Mouse (Mus musculus): ENCODE measurements around the gene 9130023H24Rik. TPM values are rescaled to one million over a fixed set of nuclear protein-coding genes. Genes with fewer than 3 reads are reported as not detected.

Gene 9130023H24Rik
- polyA plus RNA-seq, 1 experiment from 2014 or later = 9.9 TPM

- Histone ChIP-seq H3K9me3 (ENCODE audit: control insufficient read depth, low read depth, low read length) (no peaks in the 10 kb centered on the region), H3K4me2 (replicated peaks; ENCODE audit: low read depth, low read length) (no peak overlapping the region), H3K4me1 (ENCODE audit: control insufficient read depth, insufficient read depth, low read length) (peaks cover 3% of the 10 kb centered on the region; the same call in 1 of the 2 replicates), H3K27ac (ENCODE audit: low read length) (no peak overlapping the region), H3K36me3 (ENCODE audit: control insufficient read depth, insufficient read depth, low read length) (no peaks in the 10 kb centered on the region), H3K4me3 (ENCODE audit: low read depth, low read length) (no peak overlapping the region), H3K27me3 (ENCODE audit: control insufficient read depth, insufficient read depth, low read length) (no peaks in the 10 kb centered on the region), H3K9ac (replicated peaks; ENCODE audit: low read depth, low read length) (no peak overlapping the region)
- ATAC-seq (ENCODE audit: insufficient number of reproducible peaks, insufficient read depth, low FRiP score, low read depth) = no peak
- WGBS = 40% methylated on average over 8 of the region's 8 CpGs
Measured at GRCm38 (mm10) chr7:128231741-128232140, 6.1 kb downstream of the 9130023H24Rik start.

- H3K4me2 ChIP-seq (replicated peaks; ENCODE audit: low read depth, low read length) = no peak overlapping the region
- H3K9ac ChIP-seq (replicated peaks; ENCODE audit: low read depth, low read length) = no peak overlapping the region
- ATAC-seq (ENCODE audit: insufficient number of reproducible peaks, insufficient read depth, low FRiP score, low read depth) = no peak
- H3K4me1 ChIP-seq (ENCODE audit: control insufficient read depth, insufficient read depth, low read length) = no peaks in the 10 kb centered on the region
- no peaks in the 10 kb centered on the region for H3K27me3 ChIP-seq (ENCODE audit: control insufficient read depth, insufficient read depth, low read length)
- H3K9me3 ChIP-seq (ENCODE audit: control insufficient read depth, low read depth, low read length) = no peaks in the 10 kb centered on the region
- WGBS = 88% methylated on average over 3 of the region's 3 CpGs
- H3K4me3 ChIP-seq (ENCODE audit: low read depth, low read length) = no peak overlapping the region
- no peak overlapping the region for H3K27ac ChIP-seq (ENCODE audit: low read length)
- no peaks in the 10 kb centered on the region for H3K36me3 ChIP-seq (ENCODE audit: control insufficient read depth, insufficient read depth, low read length)
Measured at GRCm38 (mm10) chr7:128220936-128221335, 16.9 kb downstream of the 9130023H24Rik start.

GRCm38 (mm10) chr7:128219952-128220351 is 17.9 kb downstream of the 9130023H24Rik start:
- Histone ChIP-seq H3K9ac (replicated peaks; ENCODE audit: low read depth, low read length) (no peak overlapping the region), H3K4me3 (ENCODE audit: low read depth, low read length) (no peak overlapping the region), H3K9me3 (ENCODE audit: control insufficient read depth, low read depth, low read length) (no peaks in the 10 kb centered on the region), H3K27me3 (ENCODE audit: control insufficient read depth, insufficient read depth, low read length) (no peaks in the 10 kb centered on the region), H3K36me3 (ENCODE audit: control insufficient read depth, insufficient read depth, low read length) (no peaks in the 10 kb centered on the region), H3K27ac (ENCODE audit: low read length) (no peak overlapping the region), H3K4me2 (replicated peaks; ENCODE audit: low read depth, low read length) (no peak overlapping the region), H3K4me1 (ENCODE audit: control insufficient read depth, insufficient read depth, low read length) (no peaks in the 10 kb centered on the region)
- 74% methylated on average over 4 of the region's 4 CpGs for WGBS
- no peak for ATAC-seq (ENCODE audit: insufficient number of reproducible peaks, insufficient read depth, low FRiP score, low read depth)

- no peak overlapping the region for H3K4me2 ChIP-seq (replicated peaks; ENCODE audit: low read depth, low read length)
- H3K4me3 ChIP-seq (ENCODE audit: low read depth, low read length) = no peak overlapping the region
- no peak for ATAC-seq (ENCODE audit: insufficient number of reproducible peaks, insufficient read depth, low FRiP score, low read depth)
- no peak overlapping the region for H3K27ac ChIP-seq (ENCODE audit: low read length)
- H3K9ac ChIP-seq (replicated peaks; ENCODE audit: low read depth, low read length) = no peak overlapping the region
- 31% methylated on average over 3 of the region's 3 CpGs for WGBS
- no peaks in the 10 kb centered on the region for H3K36me3 ChIP-seq (ENCODE audit: control insufficient read depth, insufficient read depth, low read length)
- no peaks in the 10 kb centered on the region for H3K9me3 ChIP-seq (ENCODE audit: control insufficient read depth, low read depth, low read length)
- H3K4me1 ChIP-seq (ENCODE audit: control insufficient read depth, insufficient read depth, low read length) = no peaks in the 10 kb centered on the region
- no peaks in the 10 kb centered on the region for H3K27me3 ChIP-seq (ENCODE audit: control insufficient read depth, insufficient read depth, low read length)
Measured at GRCm38 (mm10) chr7:128209826-128210225, 28.0 kb downstream of the 9130023H24Rik start.

GRCm38 (mm10) chr7:128208187-128208586 is 29.6 kb downstream of the 9130023H24Rik start:
- Histone ChIP-seq H3K4me1 (ENCODE audit: control insufficient read depth, insufficient read depth, low read length) (no peaks in the 10 kb centered on the region), H3K4me3 (ENCODE audit: low read depth, low read length) (no peak overlapping the region), H3K27me3 (ENCODE audit: control insufficient read depth, insufficient read depth, low read length) (no peaks in the 10 kb centered on the region), H3K9me3 (ENCODE audit: control insufficient read depth, low read depth, low read length) (no peaks in the 10 kb centered on the region), H3K36me3 (ENCODE audit: control insufficient read depth, insufficient read depth, low read length) (no peaks in the 10 kb centered on the region), H3K27ac (ENCODE audit: low read length) (no peak overlapping the region), H3K9ac (replicated peaks; ENCODE audit: low read depth, low read length) (no peak overlapping the region), H3K4me2 (replicated peaks; ENCODE audit: low read depth, low read length) (no peak overlapping the region)
- ATAC-seq (ENCODE audit: insufficient number of reproducible peaks, insufficient read depth, low FRiP score, low read depth) = peak; percentile 10; the same call in 1 of the 2 replicates
- 4% methylated on average over 4 of the region's 4 CpGs for WGBS

GRCm38 (mm10) chr7:128206152-128206551 is 31.7 kb downstream of the 9130023H24Rik start, which contains the start of gene Cox6a2:
TSS of gene Cox6a2 (minus strand) at chr7:128206387.
- Histone ChIP-seq H3K4me1 (ENCODE audit: control insufficient read depth, insufficient read depth, low read length) (no peaks in the 10 kb centered on the region), H3K9ac (replicated peaks; ENCODE audit: low read depth, low read length) (no peak within 1 kb of the TSS), H3K9me3 (ENCODE audit: control insufficient read depth, low read depth, low read length) (no peaks in the 10 kb centered on the region), H3K27me3 (ENCODE audit: control insufficient read depth, insufficient read depth, low read length) (no peaks in the 10 kb centered on the region), H3K36me3 (ENCODE audit: control insufficient read depth, insufficient read depth, low read length) (no peaks in the 10 kb centered on the region), H3K4me2 (replicated peaks; ENCODE audit: low read depth, low read length) (no peak within 1 kb of the TSS), H3K4me3 (ENCODE audit: low read depth, low read length) (no peak within 1 kb of the TSS), H3K27ac (ENCODE audit: low read length) (no peak within 1 kb of the TSS)
- 77% methylated on average over 6 of the region's 6 CpGs for WGBS
- ATAC-seq (ENCODE audit: insufficient number of reproducible peaks, insufficient read depth, low FRiP score, low read depth) = no peak

- Histone ChIP-seq H3K36me3 (ENCODE audit: control insufficient read depth, insufficient read depth, low read length) (no peaks in the 10 kb centered on the region), H3K4me1 (ENCODE audit: control insufficient read depth, insufficient read depth, low read length) (no peaks in the 10 kb centered on the region), H3K9ac (replicated peaks; ENCODE audit: low read depth, low read length) (no peak overlapping the region), H3K27me3 (ENCODE audit: control insufficient read depth, insufficient read depth, low read length) (no peaks in the 10 kb centered on the region), H3K9me3 (ENCODE audit: control insufficient read depth, low read depth, low read length) (no peaks in the 10 kb centered on the region), H3K27ac (ENCODE audit: low read length) (no peak overlapping the region), H3K4me2 (replicated peaks; ENCODE audit: low read depth, low read length) (no peak overlapping the region), H3K4me3 (ENCODE audit: low read depth, low read length) (no peak overlapping the region)
- WGBS = 83% methylated on average over 18 of the region's 18 CpGs
- no peak for ATAC-seq (ENCODE audit: insufficient number of reproducible peaks, insufficient read depth, low FRiP score, low read depth)
Measured at GRCm38 (mm10) chr7:128205695-128206094, 32.1 kb downstream of the 9130023H24Rik start.

GRCm38 (mm10) chr7:128204179-128204578 is 33.7 kb downstream of the 9130023H24Rik start:
- 94% methylated on average over 8 of the region's 8 CpGs for WGBS
- ATAC-seq (ENCODE audit: insufficient number of reproducible peaks, insufficient read depth, low FRiP score, low read depth) = no peak
- no peak overlapping the region for H3K4me2 ChIP-seq (replicated peaks; ENCODE audit: low read depth, low read length)
- H3K4me3 ChIP-seq (ENCODE audit: low read depth, low read length) = no peak overlapping the region
- no peak overlapping the region for H3K27ac ChIP-seq (ENCODE audit: low read length)
- H3K27me3 ChIP-seq (ENCODE audit: control insufficient read depth, insufficient read depth, low read length) = no peaks in the 10 kb centered on the region
- no peaks in the 10 kb centered on the region for H3K36me3 ChIP-seq (ENCODE audit: control insufficient read depth, insufficient read depth, low read length)
- H3K9me3 ChIP-seq (ENCODE audit: control insufficient read depth, low read depth, low read length) = no peaks in the 10 kb centered on the region
- no peaks in the 10 kb centered on the region for H3K4me1 ChIP-seq (ENCODE audit: control insufficient read depth, insufficient read depth, low read length)
- no peak overlapping the region for H3K9ac ChIP-seq (replicated peaks; ENCODE audit: low read depth, low read length)

GRCm38 (mm10) chr7:128203071-128203470 is 34.8 kb downstream of the 9130023H24Rik start:
- Histone ChIP-seq H3K4me2 (replicated peaks; ENCODE audit: low read depth, low read length) (no peak overlapping the region), H3K4me1 (ENCODE audit: control insufficient read depth, insufficient read depth, low read length) (no peaks in the 10 kb centered on the region), H3K36me3 (ENCODE audit: control insufficient read depth, insufficient read depth, low read length) (no peaks in the 10 kb centered on the region), H3K27ac (ENCODE audit: low read length) (no peak overlapping the region), H3K9ac (replicated peaks; ENCODE audit: low read depth, low read length) (no peak overlapping the region), H3K27me3 (ENCODE audit: control insufficient read depth, insufficient read depth, low read length) (no peaks in the 10 kb centered on the region), H3K9me3 (ENCODE audit: control insufficient read depth, low read depth, low read length) (no peaks in the 10 kb centered on the region), H3K4me3 (ENCODE audit: low read depth, low read length) (no peak overlapping the region)
- WGBS = 74% methylated on average over 9 of the region's 9 CpGs
- ATAC-seq (ENCODE audit: insufficient number of reproducible peaks, insufficient read depth, low FRiP score, low read depth) = no peak

Measured in stomach, embryonic 14.5 days (tissue).